Mouse (Mus musculus) liver, embryonic 12.5 days (tissue): Measurements from ENCODE around the gene Uqcrq. TPM values are rescaled to one million over a fixed set of nuclear protein-coding genes. Genes with fewer than 3 reads are reported as not detected.
A peak's percentile ranks its signal among the peaks of the same experiment; 100 is the strongest.

Source experiments
- ATAC-seq: fragments of 200-750 bp; cut with Nextera tagmentation; 2 replicates; pipeline ENCODE4 v1.8.0; 2017; ENCODE audit warnings: moderate number of reproducible peaks, mild to moderate bottlenecking, moderate library complexity
- H3K27ac ChIP-seq: fragments of 300-500 bp; sonication (generic); 2 replicates; pipeline ENCODE4 v1.5.1; 2016; ENCODE audit warnings: mild to moderate bottlenecking
- H3K27me3 ChIP-seq: fragments of 300-500 bp; sonication (generic); replicated peaks from 2 replicates; pipeline ENCODE4 v1.6.1; 2016; ENCODE audit warnings: mild to moderate bottlenecking, moderate library complexity
- H3K36me3 ChIP-seq: fragments of 300-500 bp; sonication (generic); 2 replicates; pipeline ENCODE4 v1.6.1; 2016; ENCODE audit warnings: mild to moderate bottlenecking, moderate library complexity
- H3K4me1 ChIP-seq: fragments of 300-500 bp; sonication (generic); 2 replicates; pipeline ENCODE4 v1.6.1; 2016
- H3K4me2 ChIP-seq: fragments of 300-500 bp; sonication (generic); 2 replicates; pipeline ENCODE4 v1.6.1; 2016; ENCODE audit warnings: mild to moderate bottlenecking, moderate library complexity
- H3K4me3 ChIP-seq: fragments of 300-500 bp; sonication (generic); 2 replicates; pipeline ENCODE4 v1.5.1; 2016; ENCODE audit warnings: mild to moderate bottlenecking, moderate library complexity
- H3K9ac ChIP-seq: fragments of 300-500 bp; sonication (generic); 2 replicates; pipeline ENCODE4 v1.6.1; 2016; ENCODE audit warnings: mild to moderate bottlenecking, moderate library complexity
- H3K9me3 ChIP-seq: fragments of 300-500 bp; sonication (generic); replicated peaks from 2 replicates; pipeline ENCODE4 v1.6.1; 2016; ENCODE audit warnings: mild to moderate bottlenecking, moderate library complexity
- WGBS: fragments of 180-500 bp; shearing (Covaris S2); methylation state at CpG from one replicate; pipeline ENCODE4 v1.1.7; 2016; ENCODE audit not compliant: insufficient replicate concordance; 5-methylcytosine and 5-hydroxymethylcytosine counted together
- polyA plus RNA-seq: library from polyadenylated mRNA; unstranded; fragments of >200 nt; fragmentation: Nextera tagmentation; extraction: Ambion mirVana; gene quantifications from 2 replicates; pipeline ENCODE4 v1.2.1, GENCODE M21; 2016

The Uqcrq gene
- polyA plus RNA-seq, 1 experiment from 2014 or later = 664 TPM

DNA sequence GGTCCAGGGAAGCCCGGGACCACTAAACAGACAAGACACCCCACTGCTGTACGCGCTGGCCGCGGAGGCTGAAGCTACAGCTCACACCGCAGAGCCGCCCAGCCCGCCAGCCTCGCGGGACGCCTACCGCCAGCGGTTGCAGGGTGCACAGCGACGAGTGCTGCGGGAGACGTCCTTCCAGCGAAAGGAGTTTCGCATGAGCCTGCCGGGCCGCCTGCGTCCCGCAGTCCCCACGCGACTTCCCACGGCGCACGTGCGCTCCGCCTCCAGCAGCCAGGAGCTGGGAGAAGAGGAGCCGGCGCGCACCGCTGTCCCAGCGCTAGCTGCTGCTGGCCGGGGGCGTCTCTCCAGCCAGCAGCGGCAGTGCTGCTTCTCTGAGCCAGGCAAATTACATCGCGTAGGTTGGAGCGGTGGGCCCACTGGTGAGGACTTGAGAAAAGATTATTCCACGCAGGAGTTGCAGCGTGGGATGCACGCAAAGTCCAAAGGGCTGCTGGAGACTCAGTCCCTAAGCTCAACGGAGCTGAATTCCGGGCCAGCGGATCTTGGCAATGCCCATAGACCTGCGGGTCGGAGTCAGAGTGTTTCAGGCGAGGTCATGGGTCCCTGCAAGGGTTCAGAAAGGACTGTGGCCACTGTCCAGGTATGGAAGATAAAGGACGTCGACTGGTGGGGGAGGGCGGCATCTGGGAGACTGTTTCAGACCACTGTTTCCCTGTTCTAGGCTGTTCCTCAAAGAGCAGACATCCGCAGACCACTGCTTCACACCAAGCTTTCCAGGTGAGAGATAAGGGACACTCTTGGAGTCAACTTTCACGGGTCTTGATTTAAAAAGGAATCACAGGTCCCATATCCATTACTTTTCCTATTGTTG lies 33.2 kb upstream of the Uqcrq start:
- WGBS = 6% methylated on average over 55 of the region's 55 CpGs
- peak overlapping the region; percentile 48 for H3K4me3 ChIP-seq
- peak overlapping the region; percentile 45; the same call in 1 of the 2 replicates for H3K9ac ChIP-seq
- ATAC-seq = no peak
- no peaks in the 10 kb centered on the region for H3K36me3 ChIP-seq
- H3K4me2 ChIP-seq = peak overlapping the region; percentile 72
- no peak overlapping the region for H3K27ac ChIP-seq
- peaks cover 96% of the 10 kb centered on the region for H3K27me3 ChIP-seq
- H3K4me1 ChIP-seq = peaks cover 42% of the 10 kb centered on the region
- no peaks in the 10 kb centered on the region for H3K9me3 ChIP-seq

DNA sequence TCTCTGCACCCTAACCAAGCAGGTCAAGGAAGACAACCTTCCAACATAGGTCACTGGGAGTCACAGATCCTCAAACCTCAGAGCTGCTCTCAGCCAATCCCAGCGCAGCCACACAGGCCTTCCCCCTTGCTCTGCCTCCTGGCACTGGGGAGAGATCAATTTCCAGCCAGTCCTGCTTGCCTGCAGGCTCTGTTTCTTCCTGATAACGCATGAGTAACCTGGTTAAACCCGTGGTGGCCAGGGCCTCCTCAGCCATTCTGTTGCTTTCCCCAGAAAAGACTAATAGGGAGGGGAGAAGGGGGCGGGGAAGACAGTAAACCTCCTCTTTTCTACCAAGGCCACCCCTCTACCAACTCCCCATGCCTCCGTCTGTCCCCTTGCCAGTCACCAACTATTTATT lies 31.1 kb upstream of the Uqcrq start:
- Histone ChIP-seq H3K4me1 (peaks cover 47% of the 10 kb centered on the region), H3K9me3 (no peaks in the 10 kb centered on the region), H3K27ac (no peak overlapping the region), H3K4me3 (no peak overlapping the region), H3K36me3 (no peaks in the 10 kb centered on the region), H3K4me2 (no peak overlapping the region), H3K9ac (no peak overlapping the region), H3K27me3 (peaks cover 96% of the 10 kb centered on the region)
- WGBS = 17% methylated on average over 5 of the region's 5 CpGs
- ATAC-seq = peak; percentile 45; the same call in 1 of the 2 replicates

DNA sequence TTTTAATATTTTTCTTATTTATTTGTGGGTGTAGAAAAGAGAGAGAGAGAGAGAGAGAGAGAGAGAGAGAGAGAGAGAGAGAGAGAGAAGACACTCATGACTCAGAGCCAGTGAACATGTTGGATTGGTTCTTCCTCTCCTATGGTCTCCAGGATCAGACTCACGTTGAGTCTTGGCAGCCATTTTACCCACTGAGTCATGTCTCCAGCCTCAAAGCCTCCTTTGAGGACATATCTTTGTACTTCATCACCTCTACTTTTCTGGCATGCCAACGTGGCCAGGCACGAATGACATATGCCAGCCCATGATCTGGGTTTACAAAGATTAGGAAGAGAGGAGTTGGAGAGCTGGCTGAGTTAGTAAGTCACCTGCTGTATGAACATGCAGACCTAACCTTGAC lies 29.6 kb upstream of the Uqcrq start:
- H3K27me3 ChIP-seq = peaks cover 96% of the 10 kb centered on the region
- no peak overlapping the region for H3K4me3 ChIP-seq
- WGBS = 66% methylated on average over 3 of the region's 3 CpGs
- no peaks in the 10 kb centered on the region for H3K36me3 ChIP-seq
- H3K9me3 ChIP-seq = no peaks in the 10 kb centered on the region
- no peak overlapping the region for H3K27ac ChIP-seq
- no peak for ATAC-seq
- peaks cover 45% of the 10 kb centered on the region for H3K4me1 ChIP-seq
- no peak overlapping the region for H3K9ac ChIP-seq
- no peak overlapping the region for H3K4me2 ChIP-seq

DNA sequence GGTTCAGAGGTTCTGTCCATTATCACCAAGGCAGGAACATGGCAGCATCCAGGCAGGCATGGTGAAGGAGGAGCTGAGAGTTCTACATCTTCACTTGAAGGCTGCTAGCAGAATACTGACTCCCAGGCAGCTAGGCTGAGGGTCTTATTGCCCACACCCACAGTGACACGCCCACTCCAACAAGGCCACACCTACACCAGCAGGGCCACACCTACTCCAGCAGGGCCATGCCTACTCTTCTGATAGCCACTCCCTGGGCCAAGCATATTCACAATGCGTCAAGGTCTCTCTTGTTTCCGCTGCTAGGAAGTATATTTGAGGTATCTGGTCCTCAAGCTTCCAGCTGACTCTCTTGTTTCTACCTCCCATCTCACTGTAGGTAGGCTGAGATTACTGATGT lies 28.4 kb upstream of the Uqcrq start:
- Histone ChIP-seq H3K27me3 (peaks cover 94% of the 10 kb centered on the region), H3K4me2 (no peak overlapping the region), H3K27ac (no peak overlapping the region), H3K9ac (no peak overlapping the region), H3K4me1 (peaks cover 45% of the 10 kb centered on the region), H3K9me3 (no peaks in the 10 kb centered on the region), H3K36me3 (no peaks in the 10 kb centered on the region), H3K4me3 (no peak overlapping the region)
- 50% methylated on average over 3 of the region's 3 CpGs for WGBS
- no peak for ATAC-seq

DNA sequence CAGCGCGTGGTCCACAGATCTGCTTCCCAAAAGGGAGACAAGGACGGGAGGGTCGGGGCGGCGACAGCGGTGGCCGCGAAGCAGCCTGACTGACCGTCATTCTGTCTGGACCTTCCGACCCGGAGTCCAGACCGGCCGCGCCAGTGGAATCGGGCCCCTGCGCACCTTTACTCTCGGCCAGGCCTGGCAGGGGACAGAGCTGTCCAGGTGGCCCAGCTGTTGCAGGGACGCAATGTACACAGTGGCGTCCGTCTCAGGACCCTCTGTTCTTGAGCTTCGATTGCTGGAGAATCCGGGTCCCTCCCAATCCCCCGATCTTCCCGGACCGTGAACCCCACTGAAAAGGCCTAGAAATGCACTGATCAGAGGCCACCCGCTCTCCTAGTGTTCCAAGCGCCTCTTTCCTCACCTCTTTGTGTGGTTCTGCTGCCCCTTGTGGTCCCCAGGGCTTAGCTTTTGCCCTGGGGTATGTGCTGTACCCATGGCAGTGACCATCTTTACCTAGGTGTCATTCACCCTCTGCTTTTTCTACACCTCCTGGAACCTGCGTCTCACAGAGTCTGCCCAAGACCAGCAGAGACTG lies 26.8 kb upstream of the Uqcrq start:
- peak; percentile 45 for ATAC-seq
- WGBS = 5% methylated on average over 29 of the region's 29 CpGs
- H3K9ac ChIP-seq = peak overlapping the region; percentile 55
- peaks cover 84% of the 10 kb centered on the region for H3K27me3 ChIP-seq
- peak overlapping the region; percentile 78 for H3K4me2 ChIP-seq
- H3K4me3 ChIP-seq = peak overlapping the region; percentile 58
- peaks cover 30% of the 10 kb centered on the region for H3K4me1 ChIP-seq
- H3K27ac ChIP-seq = peak overlapping the region; percentile 38; the same call in 1 of the 2 replicates
- no peaks in the 10 kb centered on the region for H3K9me3 ChIP-seq
- no peaks in the 10 kb centered on the region for H3K36me3 ChIP-seq

DNA sequence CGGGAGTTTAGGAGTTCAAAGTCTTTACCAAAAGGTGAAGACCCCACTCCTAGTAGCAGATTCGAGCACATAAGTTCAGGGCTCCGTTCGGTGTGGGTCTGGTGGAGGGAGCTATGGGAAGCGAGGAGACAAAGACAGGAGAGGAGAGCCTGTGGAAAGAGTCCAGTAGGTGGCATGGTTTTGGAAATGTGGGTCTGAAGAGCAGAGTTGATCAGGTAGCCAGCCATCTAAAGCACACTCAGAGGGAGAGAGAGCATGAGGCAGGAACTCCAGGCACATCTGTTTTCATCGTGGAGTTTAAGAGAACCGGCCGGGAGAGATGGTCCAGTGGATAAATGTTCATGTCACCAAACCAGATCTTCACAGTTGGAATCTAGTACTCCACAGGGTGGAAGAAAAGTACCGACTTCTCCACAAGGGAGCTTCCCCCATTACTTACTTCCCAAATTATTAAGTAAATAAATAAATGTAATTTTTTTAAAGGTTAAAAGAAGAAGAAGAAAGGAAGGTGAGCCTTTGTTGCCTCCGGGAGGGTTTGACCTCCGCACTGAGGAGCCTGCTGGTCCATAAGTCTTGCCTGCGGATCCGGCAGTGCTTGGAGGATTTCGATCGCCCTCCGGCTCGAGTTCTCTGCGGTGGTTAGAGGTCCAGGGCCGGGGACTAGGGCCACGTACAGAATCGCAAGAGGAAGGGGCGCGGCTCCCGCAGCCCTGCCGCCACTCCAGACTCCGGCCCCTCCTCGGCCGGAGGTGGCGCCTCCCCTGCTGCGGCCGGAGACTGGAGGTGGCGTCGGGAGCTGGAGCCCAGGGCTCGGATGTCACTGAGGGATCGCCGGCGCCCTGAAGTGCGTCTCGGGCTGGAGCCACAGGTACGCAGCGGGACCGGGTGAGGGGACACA lies 26.1 kb upstream of the Uqcrq start, which contains the start of the genes Gm10447 and Shroom1:
Gm10447 (minus strand) TSS at position 637 of the 898 bp plus-strand sequence.
Shroom1 (plus strand) TSS at position 732 of the 898 bp plus-strand sequence.
- H3K4me3 ChIP-seq = peak within 1 kb of the TSS; percentile 58
- no peaks in the 10 kb centered on the region for H3K9me3 ChIP-seq
- 6% methylated on average over 42 of the region's 42 CpGs for WGBS
- peak within 1 kb of the TSS; percentile 78 for H3K4me2 ChIP-seq
- peaks cover 84% of the 10 kb centered on the region for H3K27me3 ChIP-seq
- peak; percentile 68 for ATAC-seq
- H3K27ac ChIP-seq = peak within 1 kb of the TSS; percentile 38; the same call in 1 of the 2 replicates
- peaks cover 24% of the 10 kb centered on the region for H3K4me1 ChIP-seq
- no peaks in the 10 kb centered on the region for H3K36me3 ChIP-seq
- H3K9ac ChIP-seq = peak within 1 kb of the TSS; percentile 55

DNA sequence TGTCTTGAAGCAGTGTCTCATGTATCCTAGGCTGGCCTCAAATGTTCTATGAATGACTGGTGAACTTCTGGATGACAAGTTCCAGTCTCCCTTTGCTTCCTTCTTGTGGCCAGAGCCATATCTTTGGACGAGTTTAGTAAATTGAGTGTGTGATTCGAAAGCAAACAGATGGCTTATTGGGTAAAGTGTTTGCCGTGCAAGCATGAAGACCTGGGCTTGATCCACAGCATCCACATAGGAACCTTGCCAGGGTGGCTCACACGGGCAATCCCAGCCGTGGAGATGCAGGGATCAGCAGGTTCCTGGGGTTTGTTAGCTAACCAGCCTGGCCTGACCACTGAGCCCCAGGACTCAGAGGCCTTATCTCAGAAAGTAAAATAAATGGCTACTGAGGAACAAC lies 22.4 kb upstream of the Uqcrq start:
- Histone ChIP-seq H3K4me2 (no peak overlapping the region), H3K9me3 (no peaks in the 10 kb centered on the region), H3K27ac (no peak overlapping the region), H3K4me3 (no peak overlapping the region), H3K36me3 (no peaks in the 10 kb centered on the region), H3K4me1 (peaks cover 22% of the 10 kb centered on the region), H3K27me3 (peaks cover 80% of the 10 kb centered on the region), H3K9ac (no peak overlapping the region)
- 51% methylated on average over 5 of the region's 5 CpGs for WGBS
- ATAC-seq = no peak

DNA sequence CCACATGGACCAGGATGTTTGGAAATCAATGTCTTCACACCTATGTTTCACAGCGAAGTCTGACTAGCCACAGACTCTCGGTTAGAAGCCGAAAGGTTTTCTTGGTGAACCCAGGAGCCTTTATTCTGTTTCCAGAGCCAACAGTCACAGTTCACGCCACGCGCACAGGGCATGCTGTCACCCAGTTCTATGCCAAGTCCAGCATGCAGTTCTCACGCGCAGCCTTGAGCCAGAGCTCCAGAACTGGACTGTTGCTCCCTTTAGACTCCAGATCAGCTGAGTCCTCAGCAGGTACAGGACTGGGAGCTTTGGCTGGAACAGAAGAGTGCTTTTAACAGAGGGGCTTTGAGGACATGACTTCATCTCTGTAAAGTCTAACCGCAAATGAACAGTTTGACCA lies 21.8 kb upstream of the Uqcrq start:
- Histone ChIP-seq H3K27me3 (peaks cover 73% of the 10 kb centered on the region), H3K9ac (no peak overlapping the region), H3K27ac (no peak overlapping the region), H3K9me3 (no peaks in the 10 kb centered on the region), H3K4me1 (peaks cover 20% of the 10 kb centered on the region), H3K4me3 (no peak overlapping the region), H3K4me2 (no peak overlapping the region), H3K36me3 (no peaks in the 10 kb centered on the region)
- WGBS = 86% methylated on average over 9 of the region's 9 CpGs
- ATAC-seq = no peak

DNA sequence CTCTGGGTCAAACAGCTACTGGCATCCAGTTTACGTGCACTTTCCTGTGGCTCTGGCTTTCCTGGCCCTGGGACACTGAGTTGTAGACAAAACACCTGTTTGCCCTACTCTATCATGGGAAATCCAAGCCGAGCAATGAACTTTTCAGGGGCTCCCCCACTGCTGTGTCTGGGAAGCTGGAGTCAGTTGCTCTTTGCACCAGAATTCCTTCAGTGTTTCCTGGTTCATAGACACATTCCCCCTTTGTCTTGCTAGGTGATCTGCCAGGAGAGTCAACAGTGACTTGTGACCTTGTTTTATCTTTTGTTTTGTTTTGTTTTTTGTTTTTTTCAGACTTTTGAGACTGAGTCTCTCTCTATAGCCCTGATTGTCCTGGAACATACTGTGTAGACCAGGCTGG lies 20.7 kb upstream of the Uqcrq start:
- Histone ChIP-seq H3K27me3 (peaks cover 63% of the 10 kb centered on the region), H3K36me3 (no peaks in the 10 kb centered on the region), H3K4me2 (no peak overlapping the region), H3K9me3 (no peaks in the 10 kb centered on the region), H3K4me1 (peaks cover 9% of the 10 kb centered on the region; the same call in 1 of the 2 replicates), H3K4me3 (no peak overlapping the region), H3K9ac (no peak overlapping the region), H3K27ac (no peak overlapping the region)
- WGBS = 45% methylated on average over 2 of the region's 2 CpGs
- ATAC-seq = no peak

DNA sequence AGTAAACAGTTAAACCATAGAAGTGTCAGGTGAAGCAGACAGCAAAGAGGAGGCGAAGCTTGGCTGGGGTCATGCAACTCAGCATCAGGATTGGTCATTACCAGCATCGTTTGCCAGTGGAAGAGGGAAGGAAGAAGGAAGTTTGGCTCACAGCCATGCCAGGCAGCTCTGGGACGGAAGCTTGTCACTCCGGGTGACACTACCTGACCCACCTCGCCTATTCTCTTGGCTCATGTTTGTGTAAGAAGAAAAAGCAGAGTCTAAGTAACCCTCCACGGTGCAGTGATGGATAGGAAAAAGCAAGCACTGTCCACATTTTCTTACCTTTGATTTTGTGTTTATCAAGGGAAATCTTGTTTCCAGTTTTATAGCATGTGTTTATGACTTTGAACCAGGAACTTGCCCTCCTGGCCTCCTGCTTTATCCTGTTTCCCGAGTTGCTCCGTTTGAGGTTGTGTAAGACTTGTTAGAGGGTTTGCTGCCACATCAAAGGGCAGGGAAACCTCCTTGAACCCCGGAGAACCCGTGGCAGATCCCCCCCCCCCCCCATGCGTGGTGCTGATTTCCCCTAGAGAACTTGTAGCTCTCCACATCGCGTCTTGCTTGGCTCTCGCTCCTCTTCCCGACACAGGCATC lies 19.6 kb upstream of the Uqcrq start:
- no peak overlapping the region for H3K4me2 ChIP-seq
- H3K4me3 ChIP-seq = no peak overlapping the region
- peaks cover 51% of the 10 kb centered on the region for H3K27me3 ChIP-seq
- H3K36me3 ChIP-seq = no peaks in the 10 kb centered on the region
- WGBS = 26% methylated on average over 15 of the region's 15 CpGs
- peaks cover 8% of the 10 kb centered on the region; the same call in 1 of the 2 replicates for H3K4me1 ChIP-seq
- H3K27ac ChIP-seq = no peak overlapping the region
- no peak for ATAC-seq
- H3K9ac ChIP-seq = no peak overlapping the region
- H3K9me3 ChIP-seq = no peaks in the 10 kb centered on the region

DNA sequence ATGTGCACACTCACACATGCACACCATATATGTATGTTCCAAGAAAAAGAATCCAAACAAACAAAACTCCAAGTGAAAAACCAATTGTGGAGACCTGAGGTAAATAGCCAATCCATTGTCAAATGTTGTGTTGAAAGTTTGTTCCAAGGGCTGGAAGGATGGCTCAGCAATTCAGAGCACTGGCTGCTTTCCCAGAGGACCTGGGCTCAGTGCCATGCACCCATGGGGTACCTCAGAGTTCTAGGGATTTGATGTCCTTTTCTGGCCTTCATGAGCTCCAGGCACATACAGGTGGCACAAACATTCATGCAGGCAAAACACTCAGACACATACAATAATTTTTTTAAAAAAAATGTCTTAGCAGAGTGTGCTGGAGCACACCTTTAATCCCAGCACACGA lies 17.9 kb upstream of the Uqcrq start:
- ATAC-seq = no peak
- no peaks in the 10 kb centered on the region for H3K36me3 ChIP-seq
- H3K27ac ChIP-seq = no peak overlapping the region
- H3K4me3 ChIP-seq = no peak overlapping the region
- no peak overlapping the region for H3K9ac ChIP-seq
- no peaks in the 10 kb centered on the region for H3K9me3 ChIP-seq
- peaks cover 42% of the 10 kb centered on the region for H3K27me3 ChIP-seq
- no peak overlapping the region for H3K4me2 ChIP-seq
- WGBS = 79% methylated on average over 1 of the region's 1 CpGs
- peaks cover 12% of the 10 kb centered on the region; the same call in 1 of the 2 replicates for H3K4me1 ChIP-seq
